In the genomic region with DNA sequence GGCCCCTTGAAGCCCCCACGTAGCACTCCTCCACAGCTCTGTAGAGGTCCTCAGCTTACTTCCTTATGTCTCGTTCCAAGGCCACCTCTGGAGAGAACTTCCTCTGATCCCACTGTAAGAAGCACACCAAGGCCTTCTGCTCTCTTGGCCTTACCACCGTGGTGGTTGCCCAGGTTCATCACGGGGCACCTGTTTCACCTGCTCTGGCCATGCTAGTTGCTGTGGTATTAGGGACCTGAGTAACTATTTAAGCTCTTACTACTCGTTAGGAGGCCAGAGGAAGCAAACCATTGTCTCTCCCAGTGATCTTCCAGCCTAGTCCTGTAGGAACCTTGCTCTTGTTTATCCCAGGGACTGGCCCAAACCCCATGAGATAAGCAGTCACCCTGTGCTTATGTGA, we compare ENCODE assay signal across 31 mouse cellular contexts. TPM values are rescaled to one million over a fixed set of nuclear protein-coding genes. Genes with fewer than 3 reads are reported as not detected.
A peak's percentile ranks its signal among the peaks of the same experiment; 100 is the strongest.
DNase-seq lines count a peak whose midpoint lies in the region; ATAC-seq and TF ChIP-seq lines count a peak whose summit lies in the region.
"Had no signal": no experiment of that assay in that cellular context is flagged by ENCODE, and none has a peak within 500 bp of the region (broad histone marks: within the 10 kb centered on the region; RNA-seq: fewer than 3 reads in every experiment).

No protein-coding gene starts in this region.

- no peak for TF ChIP-seq CTCF in testis, adult 2 months (IDR thresholded peaks at IDR 0.05; ENCODE audit: control insufficient read depth, insufficient read depth, insufficient replicate concordance, low read depth, low read length)

- H3K36me3 ChIP-seq in midbrain, embryonic 10.5 days: 0 out of 2 replicates have a peak, but pooled peaks cover 3% of the 10 kb centered on the region
- H3K36me3 ChIP-seq in midbrain, embryonic 16.5 days (ENCODE audit: control insufficient read depth, insufficient read depth, low read length): no peaks in the 10 kb centered on the region
- no peaks in the 10 kb centered on the region for H3K36me3 ChIP-seq in testis, adult 2 months (ENCODE audit: control insufficient read depth, insufficient read depth, low read length)
- H3K36me3 ChIP-seq: embryonic facial prominence, embryonic 12.5 days; embryonic facial prominence, embryonic 15.5 days; G1E had no signal

- TF ChIP-seq POLR2A in testis, adult 2 months (IDR thresholded peaks at IDR 0.05; ENCODE audit: control insufficient read depth, low read depth, low read length): no peak

- H3K9me3 ChIP-seq in midbrain, embryonic 10.5 days (replicated peaks): 0 out of 2 replicates have a peak, but pooled peaks cover 5% of the 10 kb centered on the region
- H3K9me3 ChIP-seq in midbrain, embryonic 16.5 days (replicated peaks; ENCODE audit: control insufficient read depth, low read length, poor library complexity, severe bottlenecking): no peaks in the 10 kb centered on the region
- H3K9me3 ChIP-seq: embryonic facial prominence, embryonic 12.5 days; embryonic facial prominence, embryonic 15.5 days; forebrain, embryonic 13.5 days; G1E had no signal

- no peak overlapping the region for H3K4me3 ChIP-seq in midbrain, embryonic 10.5 days
- no peak overlapping the region for H3K4me3 ChIP-seq in midbrain, embryonic 16.5 days (ENCODE audit: low read depth, low read length)
- H3K4me3 ChIP-seq in testis, adult 2 months (ENCODE audit: control insufficient read depth, low read depth, low read length): peak overlapping the region; percentile 61
- H3K4me3 ChIP-seq: embryonic facial prominence, embryonic 12.5 days; embryonic facial prominence, embryonic 15.5 days; forebrain, embryonic 13.5 days had no signal

- H3K4me1 ChIP-seq in midbrain, embryonic 10.5 days: peaks cover 28% of the 10 kb centered on the region
- peaks cover 9% of the 10 kb centered on the region for H3K4me1 ChIP-seq in midbrain, embryonic 16.5 days (ENCODE audit: control insufficient read depth, insufficient read depth, low read length)
- peaks cover 15% of the 10 kb centered on the region for H3K4me1 ChIP-seq in testis, adult 2 months (ENCODE audit: control insufficient read depth, insufficient read depth, low read length)

- no peak for ATAC-seq in midbrain, embryonic 16.5 days
- ATAC-seq: hindbrain, postnatal 0 days; inflammation-experienced regulatory T-cells, adult 6 months; intestine, embryonic 16.5 days had no signal

- no peak overlapping the region for H3K4me2 ChIP-seq in midbrain, embryonic 16.5 days (ENCODE audit: low read length)
- H3K4me2 ChIP-seq: embryonic facial prominence, embryonic 12.5 days; embryonic facial prominence, embryonic 15.5 days; forebrain, embryonic 13.5 days; heart, embryonic 11.5 days had no signal

- H3K9ac ChIP-seq in midbrain, embryonic 16.5 days (ENCODE audit: low read depth, low read length): no peak overlapping the region
- H3K9ac ChIP-seq: embryonic facial prominence, embryonic 12.5 days; embryonic facial prominence, embryonic 15.5 days; hindbrain, embryonic 14.5 days had no signal

- 88% methylated on average over 5 of the region's 5 CpGs for whole genome bisulfite sequencing in midbrain, embryonic 10.5 days
- 88% methylated on average over 5 of the region's 5 CpGs for WGBS in midbrain, embryonic 16.5 days

- peak overlapping the region; percentile 86 for H3K27ac ChIP-seq in midbrain, embryonic 10.5 days (replicated peaks)
- no peak overlapping the region for H3K27ac ChIP-seq in midbrain, embryonic 16.5 days (ENCODE audit: low read length)
- H3K27ac ChIP-seq in testis, adult 2 months (ENCODE audit: control insufficient read depth, insufficient read depth, low read depth, low read length): peak overlapping the region; percentile 43; the same call in 1 of the 2 replicates
- H3K27ac ChIP-seq: embryonic facial prominence, embryonic 12.5 days; embryonic facial prominence, embryonic 15.5 days; forebrain, embryonic 13.5 days; hindbrain, embryonic 14.5 days had no signal

- DNase-seq in heart, adult 11 months: peak; percentile 69
- DNase-seq in heart, adult 8-10 months (ENCODE audit: low spot score): no peak
- DNase-seq in midbrain, embryonic 10.5 days (ENCODE audit: low spot score): no peak
- DNase-seq in testis, postnatal 14 days (ENCODE audit: low spot score): no peak
- DNase-seq: adrenal gland, adult 2 months; adrenal gland, postnatal 14 days; B cell, adult 2 months; cerebellum, adult 11 months; cerebellum, adult 2 months; cerebellum, postnatal 25 days; gastrocnemius, postnatal 10 days; gastrocnemius, postnatal 36 days had no signal

- H3K27me3 ChIP-seq in midbrain, embryonic 10.5 days (ENCODE audit: low read depth, poor library complexity, severe bottlenecking): no peaks in the 10 kb centered on the region
- no peaks in the 10 kb centered on the region for H3K27me3 ChIP-seq in midbrain, embryonic 16.5 days (ENCODE audit: control insufficient read depth, insufficient read depth, low read depth, low read length)
- no peaks in the 10 kb centered on the region for H3K27me3 ChIP-seq in testis, adult 2 months (ENCODE audit: control insufficient read depth, insufficient read depth, low read length)
- H3K27me3 ChIP-seq: embryonic facial prominence, embryonic 12.5 days; embryonic facial prominence, embryonic 15.5 days; forebrain, embryonic 13.5 days had no signal

RNA-seq across cellular contexts. Expression of a gene that starts 1.2 kb away (rescaled TPM):
- not detected for total RNA-seq in heart, adult 8-10 months (2022)
- polyA plus RNA-seq in midbrain, embryonic 10.5 days (2016; fragmentation: Nextera tagmentation; extraction: Ambion mirVana): 0.68 and 1.4 TPM in 2 replicates
- polyA plus RNA-seq in midbrain, embryonic 16.5 days (2015; fragmentation: Nextera tagmentation; extraction: Ambion mirVana): 1.4 and 1.9 TPM in 2 replicates
- polyA plus RNA-seq in testis, adult 2 months (2012; rRNA removed): 1.8 and 2.2 TPM in 2 replicates
- total RNA-seq: adrenal gland, adult 2 months; adrenal gland, postnatal 14 days; CH12.LX; common myeloid progenitor, adult 5-6 weeks; gastrocnemius, adult 18-20 months; gastrocnemius, postnatal 10 days; gastrocnemius, postnatal 36 days; granulocyte monocyte progenitor cell, adult 5-6 weeks; heart, postnatal 25 days; hematopoietic stem cell, adult 5-6 weeks had no signal
- polyA plus RNA-seq: G1E; heart, embryonic 11.5 days; heart, embryonic 14.5 days; heart, postnatal 0 days; inflammation-experienced regulatory T-cells, adult 6 months had no signal

RNA-seq across cellular contexts. Expression of a gene that starts 29.5 kb away (rescaled TPM):
- total RNA-seq in heart, adult 8-10 months (2022): 10 to 100 TPM; 13.2 to 16.2 (median 13.9) TPM
- 27.4 and 28.9 TPM in 2 replicates for polyA plus RNA-seq in midbrain, embryonic 10.5 days (2016; fragmentation: Nextera tagmentation; extraction: Ambion mirVana)
- polyA plus RNA-seq in midbrain, embryonic 16.5 days (2015; fragmentation: Nextera tagmentation; extraction: Ambion mirVana): 29.3 and 33.2 TPM in 2 replicates
- 41.0 and 47.5 TPM in 2 replicates for polyA plus RNA-seq in testis, adult 2 months (2012; rRNA removed)

RNA-seq across cellular contexts. Expression of a gene that starts 50.6 kb away (rescaled TPM):
- 10 to 100 TPM; 29.5 to 31.1 (median 29.9) TPM for total RNA-seq in heart, adult 8-10 months (2022)
- 226 and 229 TPM in 2 replicates for polyA plus RNA-seq in midbrain, embryonic 10.5 days (2016; fragmentation: Nextera tagmentation; extraction: Ambion mirVana)
- 145 and 156 TPM in 2 replicates for polyA plus RNA-seq in midbrain, embryonic 16.5 days (2015; fragmentation: Nextera tagmentation; extraction: Ambion mirVana)
- 23.1 and 26.7 TPM in 2 replicates for polyA plus RNA-seq in testis, adult 2 months (2012; rRNA removed)
